Mouse (Mus musculus): ENCODE measurements around the gene P4hb. TPM values are rescaled to one million over a fixed set of nuclear protein-coding genes. Genes with fewer than 3 reads are reported as not detected.
A peak's percentile ranks its signal among the peaks of the same experiment; 100 is the strongest.

Gene P4hb
- polyA plus RNA-seq, 1 experiment = 105 TPM

GRCm38 (mm10) chr11:120541907-120542306 lies 31.1 kb downstream of the P4hb start:
- Histone ChIP-seq H3K4me3 (replicated peaks; ENCODE audit: insufficient read depth, low read depth, low read length) (no peak overlapping the region), H3K27ac (ENCODE audit: insufficient read depth, low read length) (no peak overlapping the region), H3K27me3 (ENCODE audit: control insufficient read depth, insufficient read depth, low read length) (no peaks in the 10 kb centered on the region), H3K4me1 (ENCODE audit: control insufficient read depth, insufficient read depth, low read length) (peaks cover 26% of the 10 kb centered on the region)
- 47% methylated on average over 4 of the region's 4 CpGs for WGBS
- TF ChIP-seq CTCF (IDR thresholded peaks at IDR 0.05; ENCODE audit: borderline replicate concordance, insufficient read depth, low read depth, low read length) = no peak
- TF ChIP-seq POLR2A (IDR thresholded peaks at IDR 0.05; ENCODE audit: borderline replicate concordance, insufficient read depth, low read length) = no peak
- no peak for DNase-seq

- TF ChIP-seq CTCF (IDR thresholded peaks at IDR 0.05; ENCODE audit: borderline replicate concordance, insufficient read depth, low read depth, low read length) = no peak
- no peak for TF ChIP-seq POLR2A (IDR thresholded peaks at IDR 0.05; ENCODE audit: borderline replicate concordance, insufficient read depth, low read length)
- peaks cover 26% of the 10 kb centered on the region for H3K4me1 ChIP-seq (ENCODE audit: control insufficient read depth, insufficient read depth, low read length)
- H3K4me3 ChIP-seq (replicated peaks; ENCODE audit: insufficient read depth, low read depth, low read length) = no peak overlapping the region
- no peaks in the 10 kb centered on the region for H3K27me3 ChIP-seq (ENCODE audit: control insufficient read depth, insufficient read depth, low read length)
- no peak overlapping the region for H3K27ac ChIP-seq (ENCODE audit: insufficient read depth, low read length)
- DNase-seq = no peak
- WGBS = 15% methylated on average over 10 of the region's 10 CpGs
These were observed 33.6 kb downstream of the P4hb start for GRCm38 (mm10) chr11:120539285-120540014.

- WGBS = 20% methylated on average over 8 of the region's 8 CpGs
- TF ChIP-seq CTCF (IDR thresholded peaks at IDR 0.05; ENCODE audit: borderline replicate concordance, insufficient read depth, low read depth, low read length) = no peak
- TF ChIP-seq POLR2A (IDR thresholded peaks at IDR 0.05; ENCODE audit: borderline replicate concordance, insufficient read depth, low read length) = no peak
- Histone ChIP-seq H3K4me3 (replicated peaks; ENCODE audit: insufficient read depth, low read depth, low read length) (no peak overlapping the region), H3K27me3 (ENCODE audit: control insufficient read depth, insufficient read depth, low read length) (no peaks in the 10 kb centered on the region), H3K4me1 (ENCODE audit: control insufficient read depth, insufficient read depth, low read length) (peaks cover 26% of the 10 kb centered on the region), H3K27ac (ENCODE audit: insufficient read depth, low read length) (no peak overlapping the region)
- peak in 1 of 2 experiments; percentile 32 for DNase-seq
These were observed 34.1 kb downstream of the P4hb start for GRCm38 (mm10) chr11:120538955-120539284.

- DNase-seq = peak; percentile 86 to 90
- Histone ChIP-seq H3K4me3 (replicated peaks; ENCODE audit: insufficient read depth, low read depth, low read length) (no peak overlapping the region), H3K27ac (ENCODE audit: insufficient read depth, low read length) (no peak overlapping the region), H3K4me1 (ENCODE audit: control insufficient read depth, insufficient read depth, low read length) (peaks cover 26% of the 10 kb centered on the region), H3K27me3 (ENCODE audit: control insufficient read depth, insufficient read depth, low read length) (no peaks in the 10 kb centered on the region)
- TF ChIP-seq POLR2A (IDR thresholded peaks at IDR 0.05; ENCODE audit: borderline replicate concordance, insufficient read depth, low read length) = no peak
- no peak for TF ChIP-seq CTCF (IDR thresholded peaks at IDR 0.05; ENCODE audit: borderline replicate concordance, insufficient read depth, low read depth, low read length)
- WGBS = 5% methylated on average over 3 of the region's 3 CpGs
These were observed 34.6 kb downstream of the P4hb start for GRCm38 (mm10) chr11:120538485-120538884.

DNA sequence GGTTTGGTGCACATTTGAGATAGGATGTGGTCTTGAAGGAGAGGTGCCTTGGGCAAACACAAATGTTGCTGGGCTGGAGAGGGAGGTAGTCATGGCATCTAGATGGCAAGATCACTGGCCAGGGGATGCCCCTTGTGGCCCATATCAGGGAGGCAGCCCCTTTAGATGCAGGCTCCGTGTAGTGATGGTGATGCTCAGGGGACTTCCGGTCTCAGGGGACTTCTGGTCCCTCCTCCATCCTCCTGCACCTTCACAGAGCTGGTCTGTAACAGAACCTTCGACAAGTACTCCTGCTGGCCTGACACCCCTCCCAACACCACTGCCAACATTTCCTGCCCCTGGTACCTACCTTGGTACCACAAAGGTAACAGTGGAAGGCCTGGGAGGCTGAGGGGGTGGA lies 37.2 kb downstream of the P4hb start:
- H3K27me3 ChIP-seq (ENCODE audit: control insufficient read depth, insufficient read depth, low read length) = no peaks in the 10 kb centered on the region; the same call in 1 of the 2 replicates
- H3K4me1 ChIP-seq (ENCODE audit: control insufficient read depth, insufficient read depth, low read length) = peaks cover 30% of the 10 kb centered on the region
- no peak for DNase-seq
- 83% methylated on average over 3 of the region's 3 CpGs for WGBS
- no peak overlapping the region for H3K4me3 ChIP-seq (replicated peaks; ENCODE audit: insufficient read depth, low read depth, low read length)
- TF ChIP-seq CTCF (IDR thresholded peaks at IDR 0.05; ENCODE audit: borderline replicate concordance, insufficient read depth, low read depth, low read length) (no peak), POLR2A (IDR thresholded peaks at IDR 0.05; ENCODE audit: borderline replicate concordance, insufficient read depth, low read length) (no peak)
- no peak overlapping the region for H3K27ac ChIP-seq (ENCODE audit: insufficient read depth, low read length)

GRCm38 (mm10) chr11:120535145-120535544 lies 37.9 kb downstream of the P4hb start:
- DNase-seq = no peak
- Histone ChIP-seq H3K27ac (ENCODE audit: insufficient read depth, low read length) (no peak overlapping the region), H3K4me3 (replicated peaks; ENCODE audit: insufficient read depth, low read depth, low read length) (no peak overlapping the region), H3K4me1 (ENCODE audit: control insufficient read depth, insufficient read depth, low read length) (peaks cover 29% of the 10 kb centered on the region), H3K27me3 (ENCODE audit: control insufficient read depth, insufficient read depth, low read length) (peaks cover 4% of the 10 kb centered on the region; the same call in 1 of the 2 replicates)
- 79% methylated on average over 3 of the region's 3 CpGs for WGBS
- TF ChIP-seq CTCF (IDR thresholded peaks at IDR 0.05; ENCODE audit: borderline replicate concordance, insufficient read depth, low read depth, low read length) (no peak), POLR2A (IDR thresholded peaks at IDR 0.05; ENCODE audit: borderline replicate concordance, insufficient read depth, low read length) (no peak)

GRCm38 (mm10) chr11:120534093-120534492 lies 39.0 kb downstream of the P4hb start:
- WGBS = 92% methylated on average over 8 of the region's 8 CpGs
- Histone ChIP-seq H3K27ac (ENCODE audit: insufficient read depth, low read length) (no peak overlapping the region), H3K27me3 (ENCODE audit: control insufficient read depth, insufficient read depth, low read length) (peaks cover 4% of the 10 kb centered on the region; the same call in 1 of the 2 replicates)

GRCm38 (mm10) chr11:120531646-120532045 lies 41.4 kb downstream of the P4hb start:
- TF ChIP-seq CTCF (IDR thresholded peaks at IDR 0.05; ENCODE audit: borderline replicate concordance, insufficient read depth, low read depth, low read length) (no peak), POLR2A (IDR thresholded peaks at IDR 0.05; ENCODE audit: borderline replicate concordance, insufficient read depth, low read length) (no peak)
- H3K27me3 ChIP-seq (ENCODE audit: control insufficient read depth, insufficient read depth, low read length) = peaks cover 4% of the 10 kb centered on the region; the same call in 1 of the 2 replicates
- no peak overlapping the region for H3K4me3 ChIP-seq (replicated peaks; ENCODE audit: insufficient read depth, low read depth, low read length)
- WGBS = 21% methylated on average over 9 of the region's 9 CpGs
- DNase-seq = no peak
- peaks cover 6% of the 10 kb centered on the region for H3K4me1 ChIP-seq (ENCODE audit: control insufficient read depth, insufficient read depth, low read length)
- H3K27ac ChIP-seq (ENCODE audit: insufficient read depth, low read length) = no peak overlapping the region

More at GRCm38 (mm10) chr11:120534093-120534492, 39.0 kb downstream of the P4hb start:
- TF ChIP-seq CTCF (IDR thresholded peaks at IDR 0.05; ENCODE audit: borderline replicate concordance, insufficient read depth, low read depth, low read length) = no peak
- TF ChIP-seq POLR2A (IDR thresholded peaks at IDR 0.05; ENCODE audit: borderline replicate concordance, insufficient read depth, low read length) = no peak
- Histone ChIP-seq H3K4me3 (replicated peaks; ENCODE audit: insufficient read depth, low read depth, low read length) (no peak overlapping the region), H3K4me1 (ENCODE audit: control insufficient read depth, insufficient read depth, low read length) (peaks cover 19% of the 10 kb centered on the region)
- no peak for DNase-seq

Data from cerebellum, adult 2 months (tissue).